Mouse (Mus musculus) liver, adult 2 months (tissue): ENCODE data around the gene Rtl1. TPM values are rescaled to one million over a fixed set of nuclear protein-coding genes. Genes with fewer than 3 reads are reported as not detected.

Experiments used
- DNase-seq: peaks from one replicate; pipeline ENCODE4 v3.0.0-alpha.2; 2011; ENCODE audit warnings: low read depth, low spot score; ENCODE audit errors: extremely low read depth
- H3K27ac ChIP-seq: fragments of 200-500 bp; replicated peaks from 2 replicates; pipeline ENCODE4 v1.5.1; 2012; ENCODE audit warnings: low read depth, mild to moderate bottlenecking, control low read depth, inconsistent platforms, low read length; ENCODE audit not compliant: insufficient read depth
- H3K27me3 ChIP-seq: fragments of 200-500 bp; 2 replicates; pipeline ENCODE4 v1.6.1; 2012; ENCODE audit warnings: mild to moderate bottlenecking, moderate library complexity, low read length, inconsistent platforms; ENCODE audit not compliant: control insufficient read depth, insufficient read depth
- H3K36me3 ChIP-seq: fragments of 200-500 bp; 2 replicates; pipeline ENCODE4 v1.6.1; 2012; ENCODE audit warnings: low read length, inconsistent platforms; ENCODE audit not compliant: control insufficient read depth, insufficient read depth
- H3K4me1 ChIP-seq: fragments of 200-500 bp; 2 replicates; pipeline ENCODE4 v1.6.1; 2011; ENCODE audit warnings: low read length; ENCODE audit not compliant: control insufficient read depth, insufficient read depth
- H3K4me3 ChIP-seq: fragments of 200-500 bp; 2 replicates; pipeline ENCODE4 v1.5.1; 2011; ENCODE audit warnings: low read depth, mild to moderate bottlenecking, control low read depth, low read length, moderate library complexity; ENCODE audit not compliant: insufficient read depth
- H3K79me2 ChIP-seq: fragments of 200-500 bp; 2 replicates; pipeline ENCODE4 v1.6.1; 2012; ENCODE audit warnings: inconsistent platforms, mild to moderate bottlenecking, low read length, moderate library complexity; ENCODE audit not compliant: control insufficient read depth, insufficient read depth
- H3K9ac ChIP-seq: fragments of 200-500 bp; 2 replicates; pipeline ENCODE4 v1.6.1; 2012; ENCODE audit warnings: low read depth, mild to moderate bottlenecking, control low read depth, inconsistent platforms, low read length
- CTCF ChIP-seq: fragments of 200-500 bp; IDR thresholded peaks from 2 replicates; pipeline ENCODE4 v1.5.1; 2011; ENCODE audit warnings: low read depth, low read length, control low read depth
- POLR2A ChIP-seq: fragments of 200-500 bp; IDR thresholded peaks from 2 replicates; pipeline ENCODE4 v1.6.1; 2011; ENCODE audit warnings: low read length, control low read depth; ENCODE audit not compliant: insufficient read depth; ENCODE audit errors: extremely low read depth
- WGBS: fragments of 180-500 bp; shearing (Covaris S2); methylation state at CpG from one replicate; pipeline ENCODE4 v1.1.7; 2018; 5-methylcytosine and 5-hydroxymethylcytosine counted together
- polyA plus RNA-seq: library from polyadenylated mRNA; depleted of rRNA; stranded (reverse); fragments of >200 nt; gene quantifications from 2 replicates; pipeline ENCODE4 v1.2.3, GENCODE M21; 2012
- total RNA-seq: library from RNA; depleted of rRNA; stranded (reverse); fragments of >200 nt; gene quantifications from 2 replicates; pipeline ENCODE4 v1.2.3, GENCODE M21; 2014

Rtl1 gene
- total and polyA plus RNA-seq, 2 experiments: not detected

DNA sequence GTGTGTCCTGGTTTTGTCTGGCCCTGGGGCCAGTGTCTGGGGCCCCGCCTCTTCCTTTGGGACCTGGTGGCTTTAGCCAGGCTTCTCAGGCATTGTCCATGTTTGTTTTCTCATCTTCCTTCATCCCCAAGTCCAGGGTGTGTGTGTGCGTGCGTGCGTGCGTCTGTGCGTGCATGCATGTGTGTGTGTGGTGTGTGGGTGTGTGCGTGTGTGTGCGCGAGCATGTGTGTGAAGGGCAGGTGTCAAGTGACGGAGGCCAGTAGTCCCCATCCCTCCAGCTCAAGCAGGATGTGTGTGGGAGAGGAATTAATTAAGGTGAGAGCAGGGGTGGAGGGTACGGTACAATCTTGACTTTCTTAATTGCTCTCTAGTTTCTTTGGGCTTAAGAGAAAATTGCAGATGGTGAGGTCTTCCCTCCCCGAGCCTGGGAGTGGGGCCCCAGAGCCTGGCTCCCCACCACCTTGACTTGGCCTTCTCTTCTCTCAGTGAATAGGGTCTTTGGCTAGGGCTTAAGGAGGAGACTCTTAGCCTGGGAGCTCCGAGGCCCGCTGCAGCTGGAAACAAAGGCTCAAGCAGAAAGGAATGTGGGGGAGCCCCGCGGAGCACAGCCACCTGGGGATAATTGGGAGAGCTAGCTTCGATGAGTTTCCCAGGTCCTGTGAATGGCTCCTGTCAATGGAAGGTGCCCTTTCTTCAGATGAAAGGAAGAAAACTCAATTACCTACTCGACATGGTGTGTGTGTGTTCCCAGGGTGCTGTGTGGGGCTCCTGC is 47.2 kb downstream of the Rtl1 start:
- no peak overlapping the region for H3K27ac ChIP-seq
- no peak for DNase-seq
- no peak overlapping the region for H3K9ac ChIP-seq
- H3K4me1 ChIP-seq: no peaks in the 10 kb centered on the region
- no peaks in the 10 kb centered on the region for H3K79me2 ChIP-seq
- WGBS: 88% methylated on average over 18 of the region's 18 CpGs
- TF ChIP-seq CTCF: no peak
- H3K36me3 ChIP-seq: no peaks in the 10 kb centered on the region
- H3K27me3 ChIP-seq: no peaks in the 10 kb centered on the region
- H3K4me3 ChIP-seq: no peak overlapping the region

- 90% methylated on average over 2 of the region's 2 CpGs for WGBS
- DNase-seq: no peak
- Histone ChIP-seq H3K36me3 (no peaks in the 10 kb centered on the region), H3K9ac (no peak overlapping the region), H3K79me2 (no peaks in the 10 kb centered on the region), H3K4me1 (no peaks in the 10 kb centered on the region), H3K27me3 (no peaks in the 10 kb centered on the region), H3K4me3 (no peak overlapping the region), H3K27ac (no peak overlapping the region)
- TF ChIP-seq POLR2A (no peak), CTCF (no peak)
Measured at GRCm38 (mm10) chr12:109551771-109552170, 48.4 kb downstream of the Rtl1 start.

GRCm38 (mm10) chr12:109547085-109547484 is 53.0 kb downstream of the Rtl1 start:
- Histone ChIP-seq H3K36me3 (no peaks in the 10 kb centered on the region), H3K4me1 (no peaks in the 10 kb centered on the region), H3K27me3 (no peaks in the 10 kb centered on the region), H3K9ac (no peak overlapping the region), H3K79me2 (no peaks in the 10 kb centered on the region), H3K27ac (no peak overlapping the region), H3K4me3 (no peak overlapping the region)
- DNase-seq: no peak
- WGBS: 70% methylated on average over 2 of the region's 2 CpGs
- no peak for TF ChIP-seq POLR2A
- no peak for TF ChIP-seq CTCF

DNA sequence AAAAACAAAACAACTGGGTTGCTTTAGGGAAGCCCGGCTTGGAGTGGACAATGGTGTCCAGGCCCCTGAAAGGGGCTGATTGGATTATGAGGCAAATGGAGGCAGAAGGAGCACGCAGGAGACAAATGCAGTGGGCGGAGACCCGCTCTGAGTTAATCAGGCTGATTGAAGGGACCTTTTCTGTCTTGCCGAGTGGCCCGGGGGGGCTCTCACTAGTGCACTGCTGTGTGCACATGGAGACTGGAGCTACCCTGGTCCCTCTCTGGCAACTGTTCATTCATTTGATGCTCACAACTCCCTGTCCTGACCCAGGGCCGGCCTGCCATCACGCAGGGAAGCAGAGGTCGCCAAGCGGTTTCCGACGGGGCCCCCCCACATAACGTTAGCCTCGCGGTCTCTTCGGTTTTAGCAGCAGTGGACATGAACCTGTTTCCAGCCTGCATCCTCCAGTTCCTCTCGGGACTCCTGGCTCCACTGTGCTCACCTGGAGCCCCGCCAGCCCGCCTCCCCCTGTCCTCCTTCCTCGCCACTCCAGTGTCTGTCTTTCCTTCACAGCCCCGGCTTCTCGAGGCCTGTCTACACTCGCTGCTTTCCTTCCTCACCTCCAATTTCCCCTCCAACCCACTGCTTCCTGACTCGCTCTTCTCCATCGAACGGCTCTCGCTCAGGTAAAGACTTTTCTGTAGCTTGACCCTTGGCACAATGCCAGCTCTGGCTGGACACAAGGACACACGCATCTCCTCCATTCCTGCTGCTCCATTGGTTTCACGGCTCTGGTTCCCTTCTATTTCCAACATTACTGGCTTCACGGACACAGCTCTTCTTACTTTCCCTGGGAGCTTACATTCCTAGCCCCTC is 54.0 kb downstream of the Rtl1 start:
- WGBS: 74% methylated on average over 30 of the region's 30 CpGs
- Histone ChIP-seq H3K36me3 (no peaks in the 10 kb centered on the region), H3K27ac (no peak overlapping the region), H3K4me3 (no peak overlapping the region), H3K79me2 (no peaks in the 10 kb centered on the region), H3K9ac (no peak overlapping the region), H3K27me3 (no peaks in the 10 kb centered on the region), H3K4me1 (no peaks in the 10 kb centered on the region)
- DNase-seq: no peak
- TF ChIP-seq POLR2A (no peak), CTCF (no peak)

- Histone ChIP-seq H3K4me1 (no peaks in the 10 kb centered on the region), H3K27me3 (0 out of 2 replicates have a peak, but pooled peaks cover 2% of the 10 kb centered on the region), H3K36me3 (no peaks in the 10 kb centered on the region), H3K27ac (no peak overlapping the region), H3K4me3 (no peak overlapping the region), H3K79me2 (no peaks in the 10 kb centered on the region), H3K9ac (no peak overlapping the region)
- no peak for DNase-seq
- TF ChIP-seq CTCF: no peak
- no peak for TF ChIP-seq POLR2A
- 86% methylated on average over 4 of the region's 4 CpGs for WGBS
Measured at GRCm38 (mm10) chr12:109543281-109543923, 56.7 kb downstream of the Rtl1 start.
